Mouse (Mus musculus): ENCODE data around the gene Parp1. TPM values are rescaled to one million over a fixed set of nuclear protein-coding genes. Genes with fewer than 3 reads are reported as not detected.
"Not testable (repeated sequence)": the region's sequence is repeated elsewhere in the genome, so short reads cannot be mapped to it uniquely, and the experiment has no call there.

The Parp1 gene
- polyA plus RNA-seq, 1 experiment from 2014 or later = 20.4 TPM

DNA sequence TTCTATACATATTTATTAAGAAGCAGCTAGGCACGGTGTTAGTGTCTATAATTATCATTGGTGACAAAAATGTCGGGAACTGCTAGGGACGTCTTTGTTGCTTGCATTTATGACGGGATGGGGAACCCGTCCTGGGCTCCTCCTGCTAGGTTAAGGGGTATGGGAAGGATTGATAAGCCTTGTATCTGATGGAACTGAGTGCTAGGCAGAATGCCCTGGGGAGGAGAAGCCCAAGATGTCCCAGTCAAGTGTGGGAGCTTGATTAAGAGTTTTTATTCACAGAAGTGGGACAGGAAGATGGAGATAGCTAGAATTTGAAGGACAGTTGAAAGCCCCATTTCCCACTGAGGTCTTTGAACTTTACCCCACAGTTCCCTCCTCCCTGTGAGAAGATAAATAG is 1.5 kb downstream of the Parp1 start:
- peak overlapping the region; percentile 94 for H3K4me2 ChIP-seq (replicated peaks; ENCODE audit: low read depth)
- peak overlapping the region; percentile 68 for H3K4me3 ChIP-seq (ENCODE audit: low read depth, low read length)
- ATAC-seq = no peak
- WGBS = 12% methylated on average over 5 of the region's 5 CpGs
- no peaks in the 10 kb centered on the region for H3K9me3 ChIP-seq (ENCODE audit: control insufficient read depth)
- H3K27me3 ChIP-seq (replicated peaks; ENCODE audit: control insufficient read depth, insufficient read depth, low read length) = no peaks in the 10 kb centered on the region
- H3K36me3 ChIP-seq (ENCODE audit: control insufficient read depth, insufficient read depth) = 0 out of 2 replicates have a peak, but pooled peaks cover 5% of the 10 kb centered on the region
- no peak overlapping the region for H3K27ac ChIP-seq (ENCODE audit: low read depth, low read length)
- no peak for TF ChIP-seq CTCF (IDR thresholded peaks at IDR 0.05; ENCODE audit: low read depth)
- no peaks in the 10 kb centered on the region for H3K4me1 ChIP-seq (replicated peaks; ENCODE audit: control insufficient read depth, insufficient read depth, low read length)
- H3K9ac ChIP-seq (ENCODE audit: low read depth, low read length) = 0 out of 2 replicates have a peak overlapping the region, but pooled peaks have one; percentile 65

DNA sequence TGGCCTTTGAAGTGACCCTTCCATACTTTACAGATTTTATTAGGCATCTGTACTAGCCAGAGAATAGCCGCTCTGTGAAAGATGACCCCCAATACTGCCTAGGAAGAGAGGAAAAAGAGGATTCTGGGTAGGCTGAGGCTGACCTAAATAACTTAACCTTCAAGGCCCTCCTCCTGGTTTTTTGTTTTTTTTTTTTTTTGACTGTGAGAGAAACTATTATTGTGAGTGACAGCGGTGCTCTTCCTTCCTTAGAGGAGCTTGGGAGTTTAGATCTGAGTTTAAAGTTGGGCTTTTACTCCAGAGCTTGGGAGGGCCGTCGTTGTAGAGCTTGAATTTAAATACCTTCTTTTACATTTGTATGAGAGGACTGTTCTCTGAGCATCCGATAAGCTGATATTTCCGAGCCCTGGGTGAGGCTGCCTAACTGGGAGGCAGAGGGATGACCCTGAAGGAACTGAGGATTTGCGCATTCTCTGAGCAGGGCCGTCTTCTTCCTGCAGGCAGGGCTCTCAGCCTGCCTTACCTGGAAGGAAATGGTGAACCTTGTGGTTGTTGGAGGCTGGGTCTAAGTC is 2.4 kb downstream of the Parp1 start:
- no peak overlapping the region for H3K4me3 ChIP-seq (ENCODE audit: low read depth, low read length)
- WGBS = 81% methylated on average over 8 of the region's 8 CpGs
- H3K4me2 ChIP-seq (replicated peaks; ENCODE audit: low read depth) = no peak overlapping the region
- H3K36me3 ChIP-seq (ENCODE audit: control insufficient read depth, insufficient read depth) = 0 out of 2 replicates have a peak, but pooled peaks cover 5% of the 10 kb centered on the region
- H3K9ac ChIP-seq (ENCODE audit: low read depth, low read length) = no peak overlapping the region
- no peak for TF ChIP-seq CTCF (IDR thresholded peaks at IDR 0.05; ENCODE audit: low read depth)
- no peaks in the 10 kb centered on the region for H3K9me3 ChIP-seq (ENCODE audit: control insufficient read depth)
- no peak overlapping the region for H3K27ac ChIP-seq (ENCODE audit: low read depth, low read length)
- ATAC-seq = no peak
- H3K27me3 ChIP-seq (replicated peaks; ENCODE audit: control insufficient read depth, insufficient read depth, low read length) = no peaks in the 10 kb centered on the region
- H3K4me1 ChIP-seq (replicated peaks; ENCODE audit: control insufficient read depth, insufficient read depth, low read length) = no peaks in the 10 kb centered on the region

DNA sequence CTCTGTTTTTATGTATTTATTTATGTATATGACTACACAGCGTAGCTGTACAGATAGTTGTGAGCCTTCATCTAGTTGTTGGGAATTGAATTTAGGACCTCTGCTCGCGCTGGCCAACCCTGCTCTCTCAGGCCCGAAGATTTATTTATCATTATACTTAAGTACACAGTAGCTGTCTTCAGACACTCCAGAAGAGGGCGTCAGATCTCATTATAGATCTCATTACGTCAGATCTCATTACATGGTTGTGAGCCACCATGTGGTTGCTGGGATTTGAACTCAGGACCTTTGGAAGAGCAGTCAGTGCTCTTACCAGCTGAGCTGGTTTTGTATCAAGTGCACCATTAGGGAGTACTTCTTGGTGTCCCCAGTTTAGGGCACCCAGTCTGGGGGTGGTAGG is 3.0 kb downstream of the Parp1 start:
- not testable (repeated sequence) for ATAC-seq; H3K4me1 ChIP-seq (replicated peaks; ENCODE audit: control insufficient read depth, insufficient read depth, low read length); H3K4me2 ChIP-seq (replicated peaks; ENCODE audit: low read depth); H3K27ac ChIP-seq (ENCODE audit: low read depth, low read length); H3K4me3 ChIP-seq (ENCODE audit: low read depth, low read length); H3K27me3 ChIP-seq (replicated peaks; ENCODE audit: control insufficient read depth, insufficient read depth, low read length); H3K9me3 ChIP-seq (ENCODE audit: control insufficient read depth); H3K36me3 ChIP-seq (ENCODE audit: control insufficient read depth, insufficient read depth); H3K9ac ChIP-seq (ENCODE audit: low read depth, low read length)
- 81% methylated on average over 6 of the region's 6 CpGs for WGBS

DNA sequence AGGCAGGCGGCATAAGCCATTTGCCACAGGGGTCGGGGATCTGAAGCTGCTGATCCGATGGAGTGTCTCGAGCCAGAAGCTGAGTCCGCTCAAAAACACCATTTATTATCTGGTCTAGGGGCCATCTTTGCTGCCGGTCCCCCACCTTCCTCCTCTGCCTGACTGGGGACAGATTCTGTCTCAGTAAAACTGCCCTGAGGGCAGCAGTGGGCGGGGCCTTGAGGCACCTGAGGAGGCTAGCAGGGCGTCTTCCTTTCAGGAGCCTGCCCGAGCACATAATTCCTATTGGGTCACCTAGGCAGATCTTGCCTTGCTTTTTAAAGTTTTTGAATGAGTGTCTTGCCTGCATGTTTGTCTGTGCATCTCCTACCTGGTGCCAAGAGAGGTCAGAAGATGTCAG is 3.4 kb downstream of the Parp1 start:
- H3K9ac ChIP-seq (ENCODE audit: low read depth, low read length) = no peak overlapping the region
- H3K27ac ChIP-seq (ENCODE audit: low read depth, low read length) = no peak overlapping the region
- no peak overlapping the region for H3K4me3 ChIP-seq (ENCODE audit: low read depth, low read length)
- no peak for TF ChIP-seq CTCF (IDR thresholded peaks at IDR 0.05; ENCODE audit: low read depth)
- ATAC-seq = no peak
- 84% methylated on average over 9 of the region's 9 CpGs for WGBS
- H3K27me3 ChIP-seq (replicated peaks; ENCODE audit: control insufficient read depth, insufficient read depth, low read length) = no peaks in the 10 kb centered on the region
- no peak overlapping the region for H3K4me2 ChIP-seq (replicated peaks; ENCODE audit: low read depth)
- H3K36me3 ChIP-seq (ENCODE audit: control insufficient read depth, insufficient read depth) = 0 out of 2 replicates have a peak, but pooled peaks cover 5% of the 10 kb centered on the region
- H3K9me3 ChIP-seq (ENCODE audit: control insufficient read depth) = no peaks in the 10 kb centered on the region
- H3K4me1 ChIP-seq (replicated peaks; ENCODE audit: control insufficient read depth, insufficient read depth, low read length) = no peaks in the 10 kb centered on the region

DNA sequence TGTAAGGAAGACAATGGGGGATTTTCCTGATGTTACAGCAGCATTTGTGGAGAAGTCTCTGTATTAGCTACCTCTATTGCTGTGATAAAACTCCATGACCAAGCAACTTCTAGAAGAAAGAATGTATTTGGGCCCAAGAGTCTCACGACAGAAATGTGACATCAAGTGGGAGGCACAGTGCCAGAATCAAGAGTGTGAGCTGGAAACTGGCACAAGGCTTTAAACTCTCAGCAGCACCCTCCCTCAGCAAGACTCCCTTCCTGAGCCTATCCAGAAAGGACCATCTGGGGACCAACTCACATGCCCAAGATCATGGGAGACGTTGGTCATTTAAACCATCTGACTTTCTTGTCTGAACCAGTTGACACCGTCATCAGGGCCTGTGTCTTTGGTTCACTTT is 7.8 kb downstream of the Parp1 start:
- TF ChIP-seq CTCF (IDR thresholded peaks at IDR 0.05; ENCODE audit: low read depth) = no peak
- peaks cover 40% of the 10 kb centered on the region for H3K36me3 ChIP-seq (ENCODE audit: control insufficient read depth, insufficient read depth)
- H3K4me3 ChIP-seq (ENCODE audit: low read depth, low read length) = no peak overlapping the region
- H3K27ac ChIP-seq (ENCODE audit: low read depth, low read length) = no peak overlapping the region
- no peak for ATAC-seq
- no peaks in the 10 kb centered on the region for H3K9me3 ChIP-seq (ENCODE audit: control insufficient read depth)
- H3K9ac ChIP-seq (ENCODE audit: low read depth, low read length) = no peak overlapping the region
- H3K4me1 ChIP-seq (replicated peaks; ENCODE audit: control insufficient read depth, insufficient read depth, low read length) = no peaks in the 10 kb centered on the region
- no peaks in the 10 kb centered on the region for H3K27me3 ChIP-seq (replicated peaks; ENCODE audit: control insufficient read depth, insufficient read depth, low read length)
- WGBS = 80% methylated on average over 3 of the region's 3 CpGs
- no peak overlapping the region for H3K4me2 ChIP-seq (replicated peaks; ENCODE audit: low read depth)

DNA sequence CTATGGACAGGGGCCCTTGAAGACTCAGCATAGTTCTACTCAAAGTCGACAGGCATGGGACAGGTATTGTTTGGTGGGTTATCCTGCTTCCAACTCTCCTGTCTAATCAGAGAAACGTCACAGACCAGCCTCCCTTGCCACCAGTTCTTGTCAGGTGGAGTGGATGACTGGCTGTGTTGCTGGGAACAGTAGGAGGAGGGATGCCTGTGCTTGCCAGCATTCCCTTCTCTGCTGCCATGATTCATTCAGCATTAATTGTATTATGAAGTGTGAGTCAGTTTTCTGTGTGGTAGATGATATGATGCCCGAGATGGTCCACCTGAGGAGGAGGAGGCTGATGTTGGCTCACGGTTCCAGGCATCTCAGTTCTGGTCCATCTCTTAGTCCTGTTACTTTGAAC is 9.1 kb downstream of the Parp1 start:
- WGBS = 82% methylated on average over 4 of the region's 4 CpGs
- Histone ChIP-seq H3K4me3 (ENCODE audit: low read depth, low read length) (no peak overlapping the region), H3K9ac (ENCODE audit: low read depth, low read length) (no peak overlapping the region), H3K4me2 (replicated peaks; ENCODE audit: low read depth) (no peak overlapping the region), H3K4me1 (replicated peaks; ENCODE audit: control insufficient read depth, insufficient read depth, low read length) (no peaks in the 10 kb centered on the region), H3K27ac (ENCODE audit: low read depth, low read length) (no peak overlapping the region), H3K36me3 (ENCODE audit: control insufficient read depth, insufficient read depth) (peaks cover 50% of the 10 kb centered on the region), H3K9me3 (ENCODE audit: control insufficient read depth) (no peaks in the 10 kb centered on the region), H3K27me3 (replicated peaks; ENCODE audit: control insufficient read depth, insufficient read depth, low read length) (no peaks in the 10 kb centered on the region)
- no peak for ATAC-seq
- no peak for TF ChIP-seq CTCF (IDR thresholded peaks at IDR 0.05; ENCODE audit: low read depth)

Measured in intestine, postnatal 0 days (tissue).